Mouse (Mus musculus) inflammation-experienced regulatory T-cells, adult 6 months (primary cell): ENCODE results near the gene A130010J15Rik. TPM values are rescaled to one million over a fixed set of nuclear protein-coding genes. Genes with fewer than 3 reads are reported as not detected.
A peak's percentile ranks its signal among the peaks of the same experiment; 100 is the strongest.

Source experiments
- ATAC-seq: one replicate; pipeline ENCODE4 v1.8.0; 2017
- polyA plus RNA-seq, 3 experiments: library from polyadenylated mRNA; unstranded; fragments of 100-300 nt; shearing (Covaris generic); gene quantifications; one replicate each; pipeline ENCODE4 v1.2.1; 2017

A130010J15Rik gene
- polyA plus RNA-seq, 3 experiments from 2014 or later, result 8.2 to 16.0 (median 15.3) TPM

- peak; percentile 91 for ATAC-seq
Measured at GRCm38 (mm10) chr1:193201383-193201778, 33.5 kb downstream of the A130010J15Rik start, which contains the start of gene Traf3ip3. TSS of gene Traf3ip3 (minus strand) at chr1:193201703.

- ATAC-seq, result no peak
Measured at GRCm38 (mm10) chr1:193203821-193204220, 36.0 kb downstream of the A130010J15Rik start.

- ATAC-seq, result no peak
Measured at GRCm38 (mm10) chr1:193205431-193205830, 37.6 kb downstream of the A130010J15Rik start.

GRCm38 (mm10) chr1:193207503-193207902 is 39.7 kb downstream of the A130010J15Rik start, which contains the start of gene Lamb3:
TSS of gene Lamb3 (plus strand) at chr1:193207699.
- ATAC-seq, result peak; percentile 68

- peak; percentile 92 for ATAC-seq
Measured at GRCm38 (mm10) chr1:193208178-193208577, 40.3 kb downstream of the A130010J15Rik start.

GRCm38 (mm10) chr1:193211371-193211770 is 43.5 kb downstream of the A130010J15Rik start:
- no peak for ATAC-seq

GRCm38 (mm10) chr1:193214053-193214452 is 46.2 kb downstream of the A130010J15Rik start:
- ATAC-seq, result no peak

GRCm38 (mm10) chr1:193216000-193216399 is 48.2 kb downstream of the A130010J15Rik start:
- ATAC-seq, result no peak

- ATAC-seq, result no peak
Measured at GRCm38 (mm10) chr1:193220408-193220807, 52.6 kb downstream of the A130010J15Rik start.

- ATAC-seq, result peak; percentile 19
Measured at GRCm38 (mm10) chr1:193225531-193225930, 57.7 kb downstream of the A130010J15Rik start.

- peak; percentile 72 for ATAC-seq
Measured at GRCm38 (mm10) chr1:193226114-193226513, 58.3 kb downstream of the A130010J15Rik start.

GRCm38 (mm10) chr1:193226724-193227522 is 59.1 kb downstream of the A130010J15Rik start:
- no peak for ATAC-seq

Other genes with a start within 250 kb of the A130010J15Rik start
- not detected for gene Syt14, start 132.3 kb upstream of the A130010J15Rik start, polyA plus RNA-seq
- 10 to 100 TPM in 2 of 3 experiments, 1 to 10 TPM in 1; 5.0 to 15.1 (median 10.5) TPM for gene Diexf, start 37.8 kb upstream of the A130010J15Rik start, polyA plus RNA-seq
- 1 to 10 TPM; 3.9 to 6.5 (median 5.1) TPM for gene Irf6, start 14.9 kb upstream of the A130010J15Rik start, polyA plus RNA-seq
- gene Traf3ip3, start 33.7 kb downstream of the A130010J15Rik start, polyA plus RNA-seq, result 100 to 1,000 TPM; 208 to 375 (median 335) TPM
- 10 to 100 TPM; 16.6 to 23.0 (median 20.6) TPM for gene Lamb3, start 39.7 kb downstream of the A130010J15Rik start, polyA plus RNA-seq
- 100 to 1,000 TPM; 137 to 252 (median 149) TPM for gene Hsd11b1, start 96.0 kb downstream of the A130010J15Rik start, polyA plus RNA-seq
- gene G0s2, start 105.2 kb downstream of the A130010J15Rik start, polyA plus RNA-seq, result under 1 TPM in 1 of 3 experiments, not detected in 2; 0.79 TPM
- gene Camk1g, start 202.3 kb downstream of the A130010J15Rik start, polyA plus RNA-seq, result not detected